Mouse (Mus musculus) heart, postnatal 10 days (tissue): ENCODE results near the gene Gart. TPM values are rescaled to one million over a fixed set of nuclear protein-coding genes. Genes with fewer than 3 reads are reported as not detected.

Experiments
- DNase-seq, 2 experiments: peaks; one replicate each; pipeline ENCODE4 v3.0.0; 2021
- intact Hi-C: fragments of 180-260 bp; cut with DNase I; formaldehyde crosslinking; loops from one replicate; pipeline ENCODE4 v1.15.1; 2025
- total RNA-seq, 2 experiments: library from RNA; stranded (reverse); gene quantifications; 2 replicates each; pipeline ENCODE4 v1.2.3; 2021

Gart gene
- total RNA-seq, 2 experiments from 2014 or later, result 56.2 to 63.4 TPM

GRCm38 (mm10) chr16:91578980-91579720 lies 67.6 kb downstream of the Gart start:
- intact Hi-C loops, result no loop called here
- no peak for DNase-seq

GRCm38 (mm10) chr16:91575151-91575550 lies 71.6 kb downstream of the Gart start:
- intact Hi-C loops, result no loop called here
- no peak for DNase-seq

Other genes starting within 250 kb of the Gart start
- gene Il10rb, start 240.8 kb downstream of the Gart start, total RNA-seq, result 100 to 1,000 TPM in 1 of 2 experiments, 10 to 100 TPM in 1; 82.7 to 101 TPM
- 10 to 100 TPM; 46.6 to 58.9 TPM for gene Ifnar1, start 161.7 kb downstream of the Gart start, total RNA-seq
- 100 to 1,000 TPM; 116 to 132 TPM for gene Ifngr2, start 99.9 kb downstream of the Gart start, total RNA-seq
- 10 to 100 TPM; 46.9 to 55.3 TPM for gene Tmem50b, start 49.2 kb downstream of the Gart start, total RNA-seq
- gene Dnajc28, start 27.9 kb downstream of the Gart start, total RNA-seq, result 10 to 100 TPM in 1 of 2 experiments, 1 to 10 TPM in 1; 9.5 to 11.7 TPM
- 100 to 1,000 TPM; 201 to 204 TPM for gene Son, start 554 bp upstream of the Gart start, total RNA-seq
- gene Donson, start 41.8 kb upstream of the Gart start, total RNA-seq, result 1 to 10 TPM; 5.1 to 9.8 TPM
- gene Cryzl1, start 82.0 kb upstream of the Gart start, total RNA-seq, result 10 to 100 TPM; 30.0 to 32.2 TPM
- gene Itsn1, start 82.3 kb upstream of the Gart start, total RNA-seq, result 10 to 100 TPM; 41.0 to 41.2 TPM